Mouse (Mus musculus) adrenal gland, adult 18-20 months (tissue): ENCODE results near the gene Adgrl3. TPM values are rescaled to one million over a fixed set of nuclear protein-coding genes. Genes with fewer than 3 reads are reported as not detected.

ENCODE experiments used
- DNase-seq, 2 experiments: peaks; one replicate each; pipeline ENCODE4 v3.0.0; 2021 to 2022; ENCODE audit warnings: low spot score in 2 of 2
- total RNA-seq, 2 experiments: library from RNA; stranded (reverse); gene quantifications; 1 replicate in 1 of 2; 2 replicates in 1 of 2; pipeline ENCODE4 v1.2.3; 2021

The Adgrl3 gene
- total RNA-seq, 2 experiments from 2014 or later, result 5.1 to 5.5 TPM

GRCm38 (mm10) chr5:81225486-81225885, 205.5 kb downstream of the Adgrl3 start:
- DNase-seq, result no peak

DNA sequence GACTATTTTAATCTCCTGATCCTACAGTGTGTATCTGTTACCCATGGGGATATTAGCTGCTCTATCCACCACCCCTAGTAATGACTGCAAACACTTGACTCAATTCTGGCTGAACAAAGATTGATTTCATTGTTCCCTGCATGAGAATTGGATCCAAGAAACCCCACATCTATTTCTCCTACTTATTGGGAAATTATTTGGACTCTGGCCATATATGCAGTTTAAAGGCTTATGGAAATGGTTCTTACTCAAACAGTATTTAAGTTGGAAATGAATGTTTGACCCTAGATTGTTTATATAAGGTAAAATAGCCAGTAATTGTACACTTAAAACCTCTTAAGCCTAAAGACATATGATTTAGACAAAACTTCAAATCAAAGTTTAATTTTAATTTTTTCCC, 207.3 kb downstream of the Adgrl3 start:
- no peak for DNase-seq

DNA sequence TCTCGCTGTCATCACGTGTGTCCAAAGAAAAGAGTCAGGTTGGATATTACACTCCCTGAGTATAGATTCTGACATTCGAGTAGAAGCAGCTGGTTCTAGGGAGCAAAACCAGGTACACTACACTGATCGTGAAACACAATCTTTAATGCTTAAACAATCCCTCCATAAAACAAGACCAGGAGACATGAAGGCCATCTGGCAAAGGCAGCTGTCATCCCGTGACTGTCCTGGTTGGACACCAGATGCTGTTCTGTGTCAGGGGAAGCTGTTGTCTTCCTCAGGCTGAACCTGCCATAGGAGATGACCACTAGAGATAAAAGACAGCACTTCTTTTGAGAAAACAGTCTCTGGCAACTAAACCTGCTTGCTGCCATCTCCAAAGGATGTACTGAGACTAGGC, 228.8 kb downstream of the Adgrl3 start:
- DNase-seq, result no peak

DNA sequence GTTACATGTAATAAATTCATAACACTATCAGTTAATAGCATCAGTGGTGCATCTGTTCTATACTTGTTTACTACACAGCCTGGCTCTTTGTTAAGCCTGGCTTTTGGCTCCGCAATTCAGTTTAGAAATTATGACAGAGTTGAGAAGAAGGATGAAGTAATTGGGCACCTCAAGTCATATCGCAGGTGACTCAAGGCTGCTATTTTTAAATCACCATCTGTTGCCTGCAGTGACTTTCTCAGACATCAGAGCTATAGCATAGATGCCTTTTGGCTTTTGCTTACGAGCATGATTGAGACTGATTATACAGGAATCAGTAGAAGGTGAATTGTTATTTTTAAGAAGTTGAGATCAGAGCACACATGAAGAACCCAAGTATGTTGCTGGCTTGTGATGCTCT, 236.2 kb downstream of the Adgrl3 start:
- no peak for DNase-seq

- DNase-seq, result no peak
Observed at GRCm38 (mm10) chr5:81269689-81270088, 249.8 kb downstream of the Adgrl3 start.

- no peak for DNase-seq
Observed at GRCm38 (mm10) chr5:81275346-81276047, 255.6 kb downstream of the Adgrl3 start.

- DNase-seq, result no peak
Observed at GRCm38 (mm10) chr5:81279246-81279645, 259.3 kb downstream of the Adgrl3 start.

GRCm38 (mm10) chr5:81285643-81286042, 265.7 kb downstream of the Adgrl3 start:
- DNase-seq, result no peak

GRCm38 (mm10) chr5:81301874-81302273, 281.9 kb downstream of the Adgrl3 start:
- no peak for DNase-seq

- DNase-seq, result no peak
Observed at GRCm38 (mm10) chr5:81317406-81318112, 297.6 kb downstream of the Adgrl3 start.

GRCm38 (mm10) chr5:81321276-81321934, 301.5 kb downstream of the Adgrl3 start:
- DNase-seq, result no peak

- no peak for DNase-seq
Observed at GRCm38 (mm10) chr5:81322064-81322463, 302.1 kb downstream of the Adgrl3 start.

DNA sequence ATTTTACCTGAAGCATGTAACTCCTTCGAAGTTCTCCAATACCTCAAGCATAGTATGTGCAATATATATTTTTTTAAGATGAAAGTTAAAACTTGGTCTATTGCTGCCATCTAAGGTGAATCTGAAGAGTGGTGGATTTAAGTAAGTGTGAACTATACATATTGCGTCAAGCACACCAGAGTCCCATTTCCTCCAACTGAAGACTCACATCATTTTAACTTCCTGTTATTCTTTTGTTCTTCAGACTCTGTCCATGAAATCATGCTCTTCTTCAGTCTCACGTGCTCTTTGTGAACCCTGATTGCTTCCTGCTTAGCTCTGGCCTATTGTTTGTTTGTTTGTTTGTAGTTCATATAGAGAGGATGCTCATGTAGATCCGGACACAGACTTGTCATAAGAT, 307.0 kb downstream of the Adgrl3 start:
- DNase-seq, result no peak

GRCm38 (mm10) chr5:81327392-81327791, 307.5 kb downstream of the Adgrl3 start:
- no peak for DNase-seq

GRCm38 (mm10) chr5:81329571-81329971, 309.6 kb downstream of the Adgrl3 start:
- DNase-seq, result peak in 1 of 2 experiments; percentile 17

DNA sequence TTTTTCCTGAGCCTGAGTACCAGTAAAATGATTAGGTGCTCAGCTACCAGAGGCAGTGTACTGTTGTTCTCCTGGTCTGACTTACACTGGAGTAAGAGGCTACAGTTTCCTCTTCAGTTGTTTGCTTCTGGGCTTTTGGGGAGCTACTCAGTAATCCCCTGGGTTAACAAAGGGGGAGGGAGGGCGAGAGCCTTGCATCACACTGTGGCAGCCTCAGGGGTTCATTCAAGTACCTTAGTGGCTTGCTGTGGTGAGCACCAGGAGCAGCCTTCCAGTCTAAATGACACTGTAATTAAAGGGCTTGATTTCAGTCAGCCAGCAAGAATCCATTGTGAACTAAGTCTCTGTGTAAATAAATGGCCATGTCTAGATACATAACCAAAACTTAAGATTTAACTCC, 324.4 kb downstream of the Adgrl3 start:
- DNase-seq, result no peak

GRCm38 (mm10) chr5:81345096-81345435, 325.1 kb downstream of the Adgrl3 start:
- DNase-seq, result no peak

GRCm38 (mm10) chr5:81345436-81346131, 325.6 kb downstream of the Adgrl3 start:
- no peak for DNase-seq

DNA sequence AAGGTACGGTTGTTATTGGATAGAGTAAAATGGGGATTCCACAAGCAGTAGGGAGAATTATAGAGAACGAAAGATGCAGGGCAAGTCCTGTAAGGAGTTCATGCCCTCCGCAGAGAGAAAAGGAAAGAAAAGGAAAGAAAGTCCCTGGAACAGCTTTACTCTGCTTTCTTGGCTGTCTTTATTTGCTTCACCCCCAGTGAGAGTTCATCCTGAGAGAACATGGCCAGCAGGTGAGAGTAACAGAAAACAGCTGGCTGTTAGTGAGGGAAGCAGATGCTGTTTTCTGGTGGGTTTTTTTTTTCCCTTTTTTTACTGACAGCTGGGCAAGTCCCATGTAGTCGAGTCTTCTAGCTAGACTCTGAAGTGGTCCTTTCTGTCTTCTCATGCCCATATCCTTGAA, 327.6 kb downstream of the Adgrl3 start:
- no peak for DNase-seq

DNA sequence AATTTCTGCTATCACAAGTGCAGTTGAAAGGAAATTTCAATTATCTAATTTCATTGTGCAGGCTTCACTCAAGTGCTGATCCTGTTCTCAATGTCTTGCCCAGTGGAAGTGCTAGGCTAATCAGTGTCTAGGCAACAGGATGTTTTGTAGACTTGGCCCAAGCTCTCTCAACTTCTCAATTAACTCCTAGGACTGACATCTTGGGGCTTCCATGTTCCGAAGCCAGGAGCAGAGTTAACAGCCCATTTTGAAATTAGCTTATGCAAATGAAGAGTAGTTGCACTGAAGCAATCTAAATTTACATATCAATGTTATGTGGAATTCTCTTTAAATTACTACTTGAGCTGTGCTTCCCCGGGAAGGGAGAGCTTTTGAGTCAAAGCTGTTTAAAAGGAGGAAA, 339.6 kb downstream of the Adgrl3 start:
- no peak for DNase-seq

- DNase-seq, result no peak
Observed at GRCm38 (mm10) chr5:81364198-81364643, 344.3 kb downstream of the Adgrl3 start.

GRCm38 (mm10) chr5:81365250-81365649, 345.3 kb downstream of the Adgrl3 start:
- no peak for DNase-seq
